Mouse (Mus musculus) intestine, postnatal 0 days (tissue): ENCODE measurements at regions not wholly inside any gene's neighbourhood (a gene's known extent, or its start where the extent isn't known, plus 50 kb on each side); places are given as distances from the start of the nearest gene placed in this dataset.

Experiments
- ATAC-seq: fragments of 200-750 bp; cut with Nextera tagmentation; 2 replicates; pipeline ENCODE4 v1.8.0; 2017; ENCODE audit warnings: mild to moderate bottlenecking, moderate TSS enrichment, moderate library complexity
- H3K27ac ChIP-seq: fragments of 300-500 bp; sonication (generic); 2 replicates; pipeline ENCODE4 v1.5.1; 2014; ENCODE audit warnings: mild to moderate bottlenecking, low read depth, low read length, moderate library complexity
- H3K27me3 ChIP-seq: fragments of 300-500 bp; sonication (generic); replicated peaks from 2 replicates; pipeline ENCODE4 v1.6.1; 2014; ENCODE audit warnings: low read length, mixed read lengths; ENCODE audit not compliant: control insufficient read depth, insufficient read depth
- H3K36me3 ChIP-seq: fragments of 300-500 bp; sonication (generic); 2 replicates; pipeline ENCODE4 v1.6.1; 2014; ENCODE audit warnings: mild to moderate bottlenecking, moderate library complexity; ENCODE audit not compliant: control insufficient read depth, insufficient read depth
- H3K4me1 ChIP-seq: fragments of 300-500 bp; sonication (generic); replicated peaks from 2 replicates; pipeline ENCODE4 v1.6.1; 2014; ENCODE audit warnings: antibody characterized with exemption, low read length, mixed read lengths; ENCODE audit not compliant: control insufficient read depth, insufficient read depth
- H3K4me2 ChIP-seq: fragments of 300-500 bp; sonication (generic); replicated peaks from 2 replicates; pipeline ENCODE4 v1.6.1; 2014; ENCODE audit warnings: low read depth, mild to moderate bottlenecking, moderate library complexity
- H3K4me3 ChIP-seq: fragments of 300-500 bp; sonication (generic); 2 replicates; pipeline ENCODE4 v1.5.1; 2014; ENCODE audit warnings: low read depth, low read length
- H3K9ac ChIP-seq: fragments of 300-500 bp; sonication (generic); 2 replicates; pipeline ENCODE4 v1.6.1; 2014; ENCODE audit warnings: mild to moderate bottlenecking, low read depth, low read length
- H3K9me3 ChIP-seq: fragments of 300-500 bp; sonication (generic); 2 replicates; pipeline ENCODE4 v1.6.1; 2016; ENCODE audit warnings: mixed run types; ENCODE audit not compliant: control insufficient read depth
- CTCF ChIP-seq: sonication (generic); IDR thresholded peaks from 2 replicates; pipeline ENCODE4 v1.5.1; 2016; ENCODE audit warnings: low read depth, mild to moderate bottlenecking, control low read depth, antibody characterized with exemption, moderate library complexity
- WGBS: fragments of 180-500 bp; shearing (Covaris S2); extraction: QIAGEN DNeasy Blood & Tissue Kit; methylation state at CpG from one replicate; pipeline ENCODE4 v1.1.7; 2014; 5-methylcytosine and 5-hydroxymethylcytosine counted together

GRCm38 (mm10) chr8:92775186-92775585 lies 51.9 kb upstream of the Mmp2 start:
- H3K4me2 ChIP-seq, result no peak overlapping the region
- ATAC-seq, result no peak
- no peaks in the 10 kb centered on the region for H3K9me3 ChIP-seq
- no peaks in the 10 kb centered on the region for H3K36me3 ChIP-seq
- 50% methylated on average over 4 of the region's 4 CpGs for WGBS
- no peaks in the 10 kb centered on the region for H3K4me1 ChIP-seq
- H3K9ac ChIP-seq, result no peak overlapping the region
- no peak overlapping the region for H3K4me3 ChIP-seq
- no peaks in the 10 kb centered on the region for H3K27me3 ChIP-seq
- TF ChIP-seq CTCF, result no peak
- H3K27ac ChIP-seq, result no peak overlapping the region

GRCm38 (mm10) chr8:92777106-92777505 lies 50.0 kb upstream of the Mmp2 start:
- TF ChIP-seq CTCF, result no peak
- H3K4me2 ChIP-seq, result no peak overlapping the region

More at GRCm38 (mm10) chr8:92777106-92777505, 50.0 kb upstream of the Mmp2 start:
- Histone ChIP-seq H3K9me3 (no peaks in the 10 kb centered on the region), H3K27me3 (no peaks in the 10 kb centered on the region), H3K4me1 (no peaks in the 10 kb centered on the region), H3K36me3 (no peaks in the 10 kb centered on the region), H3K4me3 (no peak overlapping the region), H3K27ac (no peak overlapping the region), H3K9ac (no peak overlapping the region)
- WGBS, result 48% methylated on average over 5 of the region's 5 CpGs
- no peak for ATAC-seq
